Mouse (Mus musculus) right cerebral cortex, postnatal 10 days (tissue): ENCODE measurements around the gene Rap1gap2.

Experiments used
- DNase-seq, 2 experiments: peaks; one replicate each; pipeline ENCODE4 v3.0.0; 2021; ENCODE audit warnings: low spot score in 2 of 2

Gene Rap1gap2

GRCm38 (mm10) chr11:74610545-74611176 is at the start of gene Rap1gap2:
Rap1gap2 (minus strand) TSS chr11:74610915.
- no peak for DNase-seq

DNA sequence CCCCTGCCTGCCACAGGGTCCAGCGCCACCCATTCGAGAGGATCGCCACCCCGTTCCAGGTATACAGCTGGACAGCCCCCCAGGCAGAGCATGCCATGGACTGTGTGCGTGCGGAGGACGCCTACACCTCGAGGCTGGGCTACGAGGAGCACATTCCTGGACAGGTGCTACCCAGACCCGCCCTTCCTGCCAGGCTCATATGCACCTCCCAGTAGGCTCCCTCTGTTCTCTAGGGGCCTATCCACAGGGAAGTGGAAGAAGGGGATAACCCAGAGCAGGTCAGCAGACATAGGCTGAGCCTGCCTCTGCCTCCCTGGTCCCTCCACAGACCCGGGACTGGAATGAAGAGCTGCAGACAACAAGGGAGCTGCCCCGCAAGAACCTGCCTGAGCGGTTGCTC is 49.6 kb upstream of the Rap1gap2 start:
- no peak for DNase-seq

- no peak for DNase-seq
These were observed 45.2 kb upstream of the Rap1gap2 start for GRCm38 (mm10) chr11:74655941-74656340.

DNA sequence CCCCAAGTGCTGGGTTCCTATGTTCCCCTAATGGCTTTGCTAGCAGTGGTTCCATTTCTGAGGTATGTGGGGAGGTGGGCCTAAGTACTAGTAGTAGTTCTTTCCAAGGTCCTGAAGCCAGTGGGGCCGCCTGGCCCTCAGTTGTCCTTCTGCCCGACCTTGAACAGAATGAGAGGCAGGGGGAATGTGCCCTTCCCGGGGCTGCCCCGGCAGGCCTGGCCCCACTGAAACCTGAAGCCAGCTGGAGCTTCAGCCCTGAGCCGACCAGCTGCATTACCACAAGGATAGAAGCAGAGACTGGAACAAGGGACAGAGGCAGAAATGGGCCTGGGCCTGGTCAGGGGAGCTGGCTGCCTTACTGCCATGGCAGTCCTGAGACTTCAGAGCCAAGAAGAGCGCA is 42.7 kb upstream of the Rap1gap2 start:
- DNase-seq, result no peak

DNA sequence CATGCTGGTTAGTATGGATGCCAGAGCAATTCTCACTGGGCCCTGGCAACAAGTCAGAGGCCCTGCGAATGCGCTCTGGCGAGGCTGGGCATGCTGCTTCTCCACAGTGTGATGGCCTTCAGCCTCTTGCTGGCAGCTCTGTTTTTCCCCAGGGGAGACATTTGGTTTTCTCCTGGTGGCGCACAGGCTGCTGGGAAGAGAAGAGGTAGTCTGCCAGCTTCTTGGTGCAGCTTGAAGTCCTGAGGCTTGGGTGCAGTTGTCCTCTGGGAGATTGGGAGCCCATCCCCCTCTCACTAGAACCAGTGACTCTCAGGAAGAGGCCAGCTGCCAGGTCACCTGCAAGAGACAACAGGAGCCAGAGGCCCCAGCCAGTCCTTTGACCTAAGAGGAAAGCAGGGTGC is 42.1 kb upstream of the Rap1gap2 start:
- peak; percentile 62 to 65 for DNase-seq

DNA sequence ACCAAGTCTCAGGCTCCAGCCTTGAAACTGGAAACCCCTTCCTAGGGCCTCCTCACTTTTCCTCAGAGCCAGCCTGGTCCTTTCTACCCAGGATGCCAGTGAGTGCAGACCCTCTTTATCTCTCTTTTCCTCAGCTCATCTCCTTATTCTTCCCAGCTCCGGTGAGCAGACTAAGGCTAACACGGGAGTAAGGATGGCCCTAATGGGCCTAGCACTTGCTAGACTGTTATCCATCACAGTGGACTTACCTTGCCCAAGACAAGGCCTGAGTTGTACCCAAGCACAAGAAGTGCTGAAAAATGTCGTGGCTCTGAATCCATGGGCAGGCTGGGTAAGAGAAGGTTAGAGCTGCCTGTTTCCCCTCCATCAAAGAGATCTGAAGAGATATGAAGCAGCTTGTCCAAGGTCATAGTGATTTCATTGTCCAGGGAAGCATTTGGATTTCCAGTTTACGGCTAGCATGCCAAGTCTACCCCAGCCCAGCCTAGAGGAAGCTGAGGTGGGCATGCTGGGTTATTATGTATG is 39.9 kb upstream of the Rap1gap2 start:
- no peak for DNase-seq

GRCm38 (mm10) chr11:74649647-74650551 is 39.2 kb upstream of the Rap1gap2 start:
- peak; percentile 52 to 64 for DNase-seq

GRCm38 (mm10) chr11:74649095-74649646 is 38.5 kb upstream of the Rap1gap2 start, which contains the start of gene Cluh:
Cluh (plus strand) TSS chr11:74649495.
- peak; percentile 97 to 98 for DNase-seq

GRCm38 (mm10) chr11:74648676-74649075 is 38.0 kb upstream of the Rap1gap2 start:
- DNase-seq, result no peak

DNA sequence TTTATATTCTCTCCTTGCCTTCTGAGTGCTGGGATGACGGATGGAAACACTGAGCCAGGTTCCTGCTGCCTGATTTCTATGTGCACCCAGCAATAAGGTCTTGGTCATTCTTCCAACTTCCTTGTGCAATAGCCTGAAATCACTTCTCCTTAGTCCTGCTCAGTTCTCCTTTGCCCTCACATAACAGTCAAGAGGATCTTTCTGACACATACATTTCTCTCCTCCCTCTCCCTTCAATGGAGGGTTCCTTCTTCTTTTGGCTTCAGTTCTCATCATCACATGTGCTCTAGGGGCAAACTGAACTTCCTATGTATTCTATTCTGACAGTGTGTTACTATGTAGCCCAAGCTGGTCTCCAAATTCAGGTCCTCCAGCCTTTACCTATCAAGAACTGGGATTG is 37.3 kb upstream of the Rap1gap2 start:
- DNase-seq, result no peak

- DNase-seq, result no peak
These were observed 28.9 kb upstream of the Rap1gap2 start for GRCm38 (mm10) chr11:74639628-74640027.

DNA sequence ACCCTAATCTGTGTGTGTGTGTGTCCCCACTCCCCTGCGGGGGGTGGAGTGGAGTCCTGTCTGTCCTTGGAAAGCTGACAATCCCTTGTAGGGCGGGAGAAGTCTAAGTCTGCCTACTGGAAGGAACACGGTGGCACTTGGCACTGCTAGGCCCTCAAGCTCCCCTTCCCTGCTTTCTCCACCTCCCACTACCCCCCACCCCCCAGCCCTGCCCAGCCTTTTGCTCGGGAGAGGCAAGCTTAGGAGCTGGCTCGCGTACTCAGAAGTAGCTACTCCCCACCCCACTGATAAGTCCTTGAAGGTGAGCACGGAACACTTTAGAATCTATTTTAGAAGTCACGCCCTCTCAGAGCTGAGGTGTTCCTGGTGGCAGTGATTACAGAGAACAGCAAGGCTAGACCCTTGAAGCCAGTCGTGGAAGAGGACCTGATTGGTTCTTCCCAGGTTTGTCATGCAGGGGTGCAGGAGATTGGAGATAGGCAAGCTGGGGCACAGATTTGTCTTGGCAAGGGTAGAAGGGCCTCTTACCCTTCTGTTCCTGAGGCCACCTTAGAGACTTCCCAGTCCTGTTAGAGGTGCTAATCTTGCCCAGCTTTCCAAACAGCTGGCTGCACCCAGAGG is 28.2 kb upstream of the Rap1gap2 start:
- no peak for DNase-seq

DNA sequence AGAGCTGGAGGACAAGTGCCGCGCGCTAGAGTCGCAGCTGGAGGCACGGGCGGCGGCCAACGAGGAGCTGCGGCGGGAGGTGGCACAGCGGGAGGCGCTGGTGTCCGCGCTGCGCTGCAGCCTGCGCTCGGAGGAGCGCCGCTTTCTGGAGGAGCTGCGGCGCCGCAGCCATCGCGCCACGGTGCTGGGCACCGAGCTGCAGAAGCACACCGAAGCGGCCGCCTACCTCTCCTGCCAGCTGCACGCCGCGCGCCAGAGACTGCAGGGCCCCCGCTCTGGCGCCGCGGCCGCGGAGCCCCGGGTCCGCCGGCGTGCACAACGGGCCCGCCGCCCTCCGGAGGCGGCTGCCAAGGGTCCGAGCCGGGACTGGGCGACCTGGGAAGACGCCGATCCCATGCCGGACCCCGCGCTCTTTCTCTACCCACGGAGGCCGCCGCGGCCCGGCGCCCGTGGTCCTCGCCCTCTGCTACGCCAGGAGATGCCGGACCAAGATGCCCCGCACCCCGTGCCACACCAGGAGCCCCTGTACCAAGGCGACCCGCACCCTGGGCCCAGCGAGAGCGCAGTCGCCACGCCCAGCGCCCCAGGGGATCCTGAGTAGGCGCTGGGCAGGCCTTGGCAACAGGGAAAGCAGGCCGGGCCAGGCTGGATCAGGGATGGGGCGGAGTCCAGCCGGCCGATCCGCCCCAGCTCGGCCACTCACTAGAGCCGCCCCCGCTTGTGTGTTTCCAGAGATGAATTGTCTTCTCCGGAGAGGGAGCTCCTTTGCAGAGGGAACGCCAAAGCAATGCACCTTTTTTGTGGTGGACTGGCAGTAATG is 27.5 kb upstream of the Rap1gap2 start:
- peak; percentile 79 for DNase-seq

DNA sequence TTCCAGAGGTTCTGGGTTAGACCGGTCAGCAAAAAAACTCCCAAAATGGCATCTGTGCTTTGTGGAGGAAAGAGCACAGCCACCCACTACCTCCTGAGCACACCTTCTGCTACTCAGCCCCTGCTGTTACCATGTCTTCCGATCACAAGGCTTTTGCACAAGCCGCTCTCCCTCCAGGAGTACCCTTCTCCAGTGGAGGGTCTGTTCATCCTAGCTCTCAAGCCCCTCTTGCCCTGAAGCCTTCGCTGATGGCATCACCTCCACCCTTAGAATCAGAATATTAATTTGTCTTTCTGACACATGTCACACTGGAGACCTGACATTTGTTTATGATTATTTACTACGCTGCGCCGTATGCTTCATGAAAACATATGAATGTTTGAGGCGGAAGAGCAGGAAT is 26.8 kb upstream of the Rap1gap2 start:
- DNase-seq, result no peak

- DNase-seq, result peak; percentile 70 to 78
These were observed 24.0 kb upstream of the Rap1gap2 start for GRCm38 (mm10) chr11:74634490-74635275.

DNA sequence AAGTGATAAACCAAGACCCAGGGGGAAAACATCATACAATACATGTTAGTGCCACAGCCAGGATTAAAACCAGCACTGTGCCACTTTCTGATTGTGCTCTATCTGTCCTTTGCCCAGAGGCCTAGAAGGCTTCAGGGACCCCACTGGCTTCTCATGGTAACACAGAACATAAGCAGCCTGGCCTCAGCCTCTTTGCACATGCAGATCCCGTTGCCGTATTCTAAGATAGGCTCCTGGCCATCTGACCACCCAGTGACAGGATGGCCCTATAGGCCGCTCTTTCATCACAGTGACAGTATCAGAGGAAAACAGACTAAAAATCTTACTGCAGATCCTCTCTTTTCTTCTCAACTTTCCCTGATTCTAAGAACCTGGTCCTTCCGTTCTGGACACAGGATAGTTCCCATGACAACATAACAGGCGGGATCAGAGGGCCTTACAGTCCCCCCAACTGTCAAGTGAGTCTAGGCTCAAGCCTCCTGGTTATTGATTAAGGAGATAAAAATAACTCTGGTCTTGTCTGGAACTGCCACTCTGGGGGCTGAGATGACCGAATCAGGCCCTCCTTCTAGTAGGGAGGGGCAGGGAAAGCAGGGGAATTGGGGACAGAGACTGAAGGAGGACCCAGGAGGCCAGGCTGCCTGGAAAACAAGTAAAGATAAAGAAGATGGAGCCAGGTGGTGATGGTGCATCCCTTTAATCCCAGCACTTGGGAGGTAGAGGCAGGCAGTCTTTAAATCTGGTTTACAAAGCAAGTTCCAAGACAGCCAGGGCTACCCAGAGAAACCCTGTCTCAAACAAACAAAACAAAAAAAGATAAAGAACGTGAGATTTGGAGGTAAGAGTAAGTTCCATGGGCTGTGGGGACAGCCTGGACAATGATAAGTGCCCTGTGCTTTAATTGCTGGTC is 21.4 kb upstream of the Rap1gap2 start:
- no peak for DNase-seq

- DNase-seq, result no peak
These were observed 16.8 kb upstream of the Rap1gap2 start for GRCm38 (mm10) chr11:74627481-74627880.

DNA sequence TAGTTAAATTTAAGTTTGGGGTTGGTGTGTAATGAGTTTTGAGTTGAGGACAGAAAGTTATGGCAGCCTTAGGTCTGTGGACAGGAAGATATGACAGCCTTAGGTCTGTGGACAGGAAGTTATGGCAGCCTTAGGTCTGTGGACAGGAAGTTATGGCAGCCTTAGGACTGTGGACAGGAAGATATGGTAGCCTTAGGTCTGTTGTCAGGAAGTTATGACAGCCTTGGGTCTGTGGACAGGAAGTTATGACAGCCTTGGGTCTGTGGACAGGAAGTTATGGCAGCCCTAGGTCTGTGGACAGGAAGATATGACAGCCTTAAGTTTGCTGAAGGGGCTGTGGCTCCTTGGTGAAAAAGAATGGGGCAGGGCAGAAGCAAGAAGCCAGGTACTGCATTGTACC is 14.6 kb upstream of the Rap1gap2 start:
- DNase-seq, result no peak

DNA sequence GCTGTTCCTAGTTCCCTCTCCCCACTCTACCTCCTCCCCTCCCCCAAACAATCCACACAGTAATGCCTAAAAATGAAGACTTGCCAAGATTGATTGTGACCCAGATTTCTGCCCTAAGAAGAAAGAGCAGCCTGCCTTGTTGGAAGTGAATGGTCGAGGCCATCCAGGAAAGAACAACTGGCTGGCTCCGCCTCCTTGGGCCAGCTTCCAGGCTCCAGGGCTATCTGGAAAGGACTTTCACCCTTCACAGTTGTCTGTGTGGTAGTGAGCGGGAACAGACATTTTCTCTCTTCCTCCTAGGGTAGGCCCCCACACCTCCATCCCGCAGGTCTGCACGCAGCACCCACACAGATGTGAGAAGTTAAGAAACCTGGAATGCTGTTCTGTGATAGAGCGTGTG is 13.0 kb upstream of the Rap1gap2 start:
- no peak for DNase-seq
